Mouse (Mus musculus): ENCODE measurements at regions not wholly inside any gene's neighbourhood (a gene's known extent, or its start where the extent isn't known, plus 50 kb on each side); places are given as distances from the start of the nearest gene placed in this dataset.

GRCm38 (mm10) chr6:66052386-66052785 is 100.0 kb downstream of the 4930544G11Rik start:
- TF ChIP-seq POLR2A (IDR thresholded peaks at IDR 0.05; ENCODE audit: control insufficient read depth, extremely low read depth, insufficient read depth, low read length, poor library complexity) (no peak), CTCF (IDR thresholded peaks at IDR 0.05; ENCODE audit: borderline replicate concordance, control insufficient read depth, extremely low read depth, insufficient read depth, low read length, poor library complexity) (no peak)

Measured in thymus, adult 2 months (tissue).